Mouse (Mus musculus): ENCODE data around the gene BC052040. TPM values are rescaled to one million over a fixed set of nuclear protein-coding genes. Genes with fewer than 3 reads are reported as not detected.

Gene BC052040
- total RNA-seq, 4 experiments from 2014 or later = 6.5 to 7.9 (median 7.3) TPM

- DNase-seq (ENCODE audit: low spot score in 2 of 2) = no peak
These were observed 19.8 kb downstream of the BC052040 start for GRCm38 (mm10) chr2:115601280-115601679.

DNA sequence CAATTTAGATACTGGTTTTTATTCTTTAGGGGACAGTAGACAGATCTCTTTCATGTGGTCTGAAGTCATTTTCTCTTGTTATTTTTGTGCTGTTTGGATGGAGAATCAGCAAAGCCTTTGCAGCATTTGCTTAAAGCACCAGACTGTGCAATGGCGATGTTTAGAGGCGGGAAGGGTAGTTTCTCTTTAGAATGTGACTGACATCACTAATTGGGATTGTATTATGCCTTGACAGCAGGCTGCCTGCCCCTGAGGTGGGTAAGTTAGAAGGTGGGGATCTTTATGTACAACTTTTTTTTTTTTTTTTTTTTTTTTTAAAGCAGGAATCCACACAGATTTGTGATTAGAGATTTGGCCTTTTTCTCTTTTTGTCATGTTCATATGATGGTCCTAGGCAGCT is 20.6 kb downstream of the BC052040 start:
- no peak for DNase-seq (ENCODE audit: low spot score in 2 of 2)

GRCm38 (mm10) chr2:115604132-115604531 is 22.6 kb downstream of the BC052040 start:
- DNase-seq (ENCODE audit: low spot score in 2 of 2) = no peak

DNA sequence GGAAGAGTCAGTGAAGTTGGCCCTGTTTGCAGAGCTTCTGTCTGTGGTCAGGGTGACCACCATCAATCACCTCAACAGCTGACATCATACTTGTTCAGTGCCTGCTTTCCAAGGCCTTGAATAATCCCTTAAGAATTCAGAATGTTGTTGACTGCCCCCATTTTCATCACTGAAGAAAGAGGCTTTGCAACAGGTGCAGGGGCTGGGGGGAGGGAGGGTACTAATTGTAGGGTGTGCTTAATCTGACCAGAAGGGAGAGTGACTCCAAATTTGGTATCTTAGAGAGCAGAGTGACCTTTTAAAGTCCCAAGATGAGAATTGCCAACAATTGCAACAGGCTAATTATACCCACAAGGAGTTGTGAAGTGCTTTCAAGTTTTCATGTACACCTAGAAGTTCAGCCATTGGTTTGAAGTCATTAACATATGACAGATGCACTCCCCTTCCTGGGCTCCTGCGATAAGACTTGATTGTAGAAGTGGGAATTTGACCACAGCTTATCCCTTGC is 24.4 kb downstream of the BC052040 start:
- DNase-seq (ENCODE audit: low spot score in 2 of 2) = no peak

GRCm38 (mm10) chr2:115609020-115609419 is 27.5 kb downstream of the BC052040 start:
- DNase-seq (ENCODE audit: low spot score in 2 of 2) = no peak

- no peak for DNase-seq (ENCODE audit: low spot score in 2 of 2)
These were observed 28.6 kb downstream of the BC052040 start for GRCm38 (mm10) chr2:115610092-115610491.

- DNase-seq (ENCODE audit: low spot score in 2 of 2) = no peak
These were observed 29.0 kb downstream of the BC052040 start for GRCm38 (mm10) chr2:115610503-115610902.

DNA sequence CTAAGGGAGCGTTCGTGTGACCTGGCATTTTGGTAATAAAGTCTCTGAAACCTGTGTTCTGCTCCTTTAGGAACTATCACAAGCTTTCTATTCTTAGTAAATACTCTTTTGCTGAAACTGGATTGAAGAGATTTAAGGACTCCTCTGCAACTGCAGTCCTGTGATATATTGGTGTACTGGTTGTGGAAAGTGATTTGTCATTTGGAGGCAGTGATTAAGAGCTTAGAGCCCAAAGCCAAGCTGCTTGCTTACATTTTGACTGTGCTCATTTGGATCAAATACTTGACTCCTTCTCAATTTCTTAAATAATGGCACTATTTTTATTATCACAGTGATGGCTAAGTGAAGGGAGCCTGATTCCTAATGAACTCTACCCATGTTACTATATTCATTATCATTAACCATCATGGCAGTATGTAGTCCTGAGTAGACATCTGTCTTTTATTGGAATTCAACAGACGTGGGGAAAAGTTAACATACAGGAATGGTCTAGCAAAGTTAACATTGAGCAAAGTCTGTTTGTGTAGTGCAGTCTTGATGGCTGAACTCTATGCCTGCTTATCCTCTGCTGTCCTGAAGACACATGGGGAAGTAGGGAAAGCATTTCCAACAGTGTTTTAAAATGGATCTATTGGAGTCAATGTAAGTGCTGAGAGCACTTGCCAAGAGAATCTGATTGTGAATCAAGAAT is 32.5 kb downstream of the BC052040 start:
- no peak for DNase-seq (ENCODE audit: low spot score in 2 of 2)

DNA sequence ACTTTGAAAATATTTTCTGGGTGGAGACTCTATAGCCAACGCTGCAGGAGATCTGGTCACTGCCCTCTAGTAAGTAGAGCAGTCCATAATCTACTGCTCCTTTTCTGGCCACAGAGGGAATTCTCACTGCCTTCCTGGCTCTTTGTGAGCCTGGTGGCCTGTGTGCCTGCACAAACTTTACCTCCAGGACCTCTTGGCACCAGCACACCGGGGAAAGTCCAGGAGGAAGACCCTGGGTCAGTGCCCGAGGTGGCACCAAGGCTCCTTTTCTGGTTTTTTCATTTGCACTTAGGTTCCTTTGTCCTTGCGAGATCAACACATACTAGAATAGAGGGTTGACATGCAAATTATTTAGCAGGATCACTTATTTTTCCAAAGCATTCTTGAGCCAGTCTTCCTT is 47.0 kb downstream of the BC052040 start:
- no peak for DNase-seq (ENCODE audit: low spot score in 2 of 2)

DNA sequence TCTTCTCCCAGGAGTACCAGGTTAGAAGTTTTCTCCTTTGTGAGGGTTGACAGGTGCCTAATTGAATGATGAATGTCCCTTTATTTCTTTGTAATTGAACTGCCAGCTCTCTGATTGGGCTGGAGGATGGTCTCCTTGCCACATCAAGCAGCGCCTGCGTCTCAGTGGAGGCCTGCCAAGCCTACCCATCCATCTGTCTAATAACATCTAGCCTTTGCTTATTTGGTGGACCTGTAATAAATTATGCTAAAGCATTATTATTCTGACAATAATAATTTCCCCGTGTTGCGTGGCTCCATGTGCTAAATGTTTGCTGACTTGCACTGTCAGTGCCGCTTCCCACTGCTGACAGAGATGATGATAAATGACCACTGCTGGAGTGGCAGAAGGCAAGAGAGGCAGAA is 49.5 kb downstream of the BC052040 start:
- DNase-seq (ENCODE audit: low spot score in 2 of 2) = no peak

- DNase-seq (ENCODE audit: low spot score in 2 of 2) = no peak
These were observed 50.3 kb downstream of the BC052040 start for GRCm38 (mm10) chr2:115631826-115632225.

GRCm38 (mm10) chr2:115650203-115650602 is 68.7 kb downstream of the BC052040 start:
- DNase-seq (ENCODE audit: low spot score in 2 of 2) = no peak

DNA sequence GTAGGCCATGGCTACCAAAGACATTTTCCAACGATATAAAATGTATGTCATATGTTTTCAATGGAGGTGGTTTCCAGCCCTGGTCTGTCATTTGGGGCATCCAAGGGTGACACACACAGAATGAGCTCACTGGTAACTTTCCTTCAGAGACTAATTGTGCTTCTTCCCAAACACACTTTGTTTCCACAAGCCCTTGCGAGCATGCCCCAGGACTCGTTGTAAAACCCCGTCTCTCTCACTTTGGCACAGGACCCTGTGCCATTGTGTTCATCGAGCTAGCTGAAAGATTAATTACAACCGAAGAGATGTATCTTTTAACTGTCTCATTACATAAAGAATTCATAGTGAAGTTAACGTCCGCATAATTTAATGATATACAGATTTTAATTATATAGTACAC is 78.2 kb downstream of the BC052040 start:
- DNase-seq (ENCODE audit: low spot score in 2 of 2) = no peak

- no peak for DNase-seq (ENCODE audit: low spot score in 2 of 2)
These were observed 79.0 kb downstream of the BC052040 start for GRCm38 (mm10) chr2:115660213-115661120.

DNA sequence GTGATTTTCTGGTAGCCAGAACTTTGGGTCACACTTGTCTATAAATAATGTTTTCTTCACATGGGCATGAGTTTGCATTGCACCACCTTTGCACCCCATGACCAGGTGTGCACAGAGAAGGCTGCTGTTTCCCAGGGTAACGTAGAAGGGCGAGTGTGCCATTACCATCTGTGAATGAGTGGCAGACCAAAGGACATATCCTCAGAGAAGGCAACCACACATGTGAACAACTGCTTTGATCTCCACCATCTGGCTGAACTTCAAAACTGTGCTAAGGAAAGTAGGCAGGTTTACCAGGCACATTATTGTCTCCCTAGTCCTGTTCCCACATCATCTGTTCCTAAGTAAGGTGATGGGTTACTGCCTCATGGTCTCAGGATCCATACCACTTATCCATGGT is 86.0 kb downstream of the BC052040 start:
- DNase-seq (ENCODE audit: low spot score in 2 of 2) = no peak

- DNase-seq (ENCODE audit: low spot score in 2 of 2) = no peak
These were observed 91.6 kb downstream of the BC052040 start for GRCm38 (mm10) chr2:115673054-115673660.

- DNase-seq (ENCODE audit: low spot score in 2 of 2) = no peak
These were observed 97.3 kb downstream of the BC052040 start for GRCm38 (mm10) chr2:115678786-115679185.

GRCm38 (mm10) chr2:115685250-115685649 is 103.7 kb downstream of the BC052040 start:
- no peak for DNase-seq (ENCODE audit: low spot score in 2 of 2)

DNA sequence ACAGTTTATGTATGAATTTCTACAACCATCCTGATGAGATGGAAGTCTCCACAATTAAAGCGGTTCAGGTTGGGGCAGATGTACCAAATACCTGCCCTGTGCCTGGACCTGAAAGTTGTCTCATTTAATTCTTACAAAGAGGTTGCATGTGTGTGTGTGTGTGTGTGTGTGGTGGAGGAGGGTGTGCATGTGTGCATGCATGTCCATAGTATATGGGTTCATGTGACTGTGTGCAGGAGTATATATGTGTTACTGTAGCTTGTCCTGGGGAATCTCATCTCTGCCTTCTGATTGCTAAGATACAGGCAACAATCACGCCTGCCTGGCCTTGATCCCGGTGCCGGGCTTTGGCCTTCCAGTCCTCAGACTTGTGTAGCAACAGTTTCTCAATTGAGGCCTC is 106.1 kb downstream of the BC052040 start:
- DNase-seq (ENCODE audit: low spot score in 2 of 2) = no peak

- peak; percentile 53 to 76 for DNase-seq (ENCODE audit: low spot score in 2 of 2)
These were observed 106.8 kb downstream of the BC052040 start for GRCm38 (mm10) chr2:115688282-115688681.

GRCm38 (mm10) chr2:115693841-115694240 is 112.3 kb downstream of the BC052040 start:
- no peak for DNase-seq (ENCODE audit: low spot score in 2 of 2)

DNA sequence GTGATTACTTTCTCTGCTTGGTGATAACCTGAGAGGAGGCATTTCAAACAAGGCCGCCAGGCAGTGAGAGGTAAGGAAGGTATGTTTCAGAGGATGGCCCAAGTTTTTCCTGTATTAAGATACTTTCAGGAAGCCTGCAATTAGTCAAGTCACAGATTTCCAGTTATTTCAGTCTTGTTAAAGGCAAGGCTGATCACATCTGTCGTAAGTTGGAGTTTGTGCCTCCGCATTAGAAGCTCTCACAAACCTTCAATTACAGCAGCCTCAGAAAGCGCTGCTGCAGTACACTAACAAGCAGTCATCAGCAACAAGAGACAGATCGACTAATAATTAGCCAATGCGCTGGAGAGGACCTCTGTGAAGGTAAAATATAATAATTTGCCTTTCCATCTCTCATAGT is 112.9 kb downstream of the BC052040 start:
- no peak for DNase-seq (ENCODE audit: low spot score in 2 of 2)
